Mouse (Mus musculus) yolk sac, embryonic 10.5 days (tissue): ENCODE data around the gene Fgfr4.
A peak's percentile ranks its signal among the peaks of the same experiment; 100 is the strongest.
"Not testable (repeated sequence)": the region's sequence is repeated elsewhere in the genome, so short reads cannot be mapped to it uniquely, and the experiment has no call there.

ENCODE experiments used
- DNase-seq: peaks from one replicate; pipeline ENCODE4 v3.0.0-alpha.2; 2017; ENCODE audit warnings: low spot score

The Fgfr4 gene

GRCm38 (mm10) chr13:55172336-55172770 lies 19.9 kb downstream of the Fgfr4 start:
- DNase-seq: no peak

GRCm38 (mm10) chr13:55174347-55174746 lies 21.9 kb downstream of the Fgfr4 start:
- DNase-seq: no peak

GRCm38 (mm10) chr13:55176265-55176664 lies 23.8 kb downstream of the Fgfr4 start:
- DNase-seq: no peak

GRCm38 (mm10) chr13:55177903-55178496 lies 25.6 kb downstream of the Fgfr4 start:
- no peak for DNase-seq

GRCm38 (mm10) chr13:55178556-55178955 lies 26.1 kb downstream of the Fgfr4 start:
- DNase-seq: peak; percentile 66

GRCm38 (mm10) chr13:55179591-55179990 lies 27.2 kb downstream of the Fgfr4 start:
- DNase-seq: no peak

GRCm38 (mm10) chr13:55181786-55182172 lies 29.3 kb downstream of the Fgfr4 start:
- no peak for DNase-seq

- peak; percentile 86 for DNase-seq
These were observed 29.9 kb downstream of the Fgfr4 start for GRCm38 (mm10) chr13:55182173-55182894.

GRCm38 (mm10) chr13:55183382-55183781 lies 30.9 kb downstream of the Fgfr4 start:
- peak; percentile 48 for DNase-seq

- DNase-seq: not testable (repeated sequence)
These were observed 34.6 kb downstream of the Fgfr4 start for GRCm38 (mm10) chr13:55187062-55187461.

GRCm38 (mm10) chr13:55189531-55190107 lies 37.2 kb downstream of the Fgfr4 start:
- DNase-seq: no peak

GRCm38 (mm10) chr13:55190121-55190868 lies 37.9 kb downstream of the Fgfr4 start:
- peak; percentile 99 for DNase-seq

GRCm38 (mm10) chr13:55191535-55191934 lies 39.1 kb downstream of the Fgfr4 start:
- no peak for DNase-seq

- DNase-seq: not testable (repeated sequence)
These were observed 50.3 kb downstream of the Fgfr4 start for GRCm38 (mm10) chr13:55202758-55203157.

- peak; percentile 80 for DNase-seq
These were observed 51.3 kb downstream of the Fgfr4 start for GRCm38 (mm10) chr13:55203740-55204139.

- DNase-seq: no peak
These were observed 52.4 kb downstream of the Fgfr4 start for GRCm38 (mm10) chr13:55204667-55205389.

GRCm38 (mm10) chr13:55205448-55206205 lies 53.2 kb downstream of the Fgfr4 start:
- DNase-seq: no peak

GRCm38 (mm10) chr13:55208837-55209648 lies 56.6 kb downstream of the Fgfr4 start:
- no peak for DNase-seq

- no peak for DNase-seq
These were observed 57.3 kb downstream of the Fgfr4 start, which contains the start of gene Nsd1 for GRCm38 (mm10) chr13:55209649-55210192. Gene Nsd1 (plus strand): TSS chr13:55209782.
